Mouse (Mus musculus): ENCODE data around the gene Itsn1.

Itsn1 gene

GRCm38 (mm10) chr16:91804831-91805230, 75.8 kb downstream of the Itsn1 start:
- in situ Hi-C loops (cut with MboI, MseI), result no loop called here

GRCm38 (mm10) chr16:91810235-91810634, 81.2 kb downstream of the Itsn1 start:
- in situ Hi-C loops (cut with MboI, MseI), result no loop called here

DNA sequence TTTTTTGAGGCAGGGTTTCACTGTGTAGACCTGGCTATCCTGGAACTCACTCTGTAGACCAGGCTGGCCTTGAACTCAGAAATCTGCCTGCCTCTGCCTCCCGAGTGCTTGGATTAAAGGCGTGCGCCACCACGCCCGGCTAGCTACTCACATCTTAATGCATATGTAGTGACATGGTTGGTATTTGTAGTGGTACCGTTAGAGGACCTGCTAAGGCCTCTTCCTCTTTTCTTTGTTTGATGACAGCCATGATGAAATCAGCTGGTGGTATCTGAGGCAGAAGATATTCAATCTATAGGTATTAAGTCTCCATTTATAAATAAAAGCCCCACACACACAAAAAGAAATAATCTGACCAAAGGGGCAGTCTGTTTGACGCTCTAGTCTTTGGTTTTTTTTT, 82.3 kb downstream of the Itsn1 start:
- in situ Hi-C loops (cut with MboI, MseI), result no loop called here

- in situ Hi-C loops (cut with MboI, MseI), result no loop called here
These were observed 82.8 kb downstream of the Itsn1 start for GRCm38 (mm10) chr16:91811876-91812275.

DNA sequence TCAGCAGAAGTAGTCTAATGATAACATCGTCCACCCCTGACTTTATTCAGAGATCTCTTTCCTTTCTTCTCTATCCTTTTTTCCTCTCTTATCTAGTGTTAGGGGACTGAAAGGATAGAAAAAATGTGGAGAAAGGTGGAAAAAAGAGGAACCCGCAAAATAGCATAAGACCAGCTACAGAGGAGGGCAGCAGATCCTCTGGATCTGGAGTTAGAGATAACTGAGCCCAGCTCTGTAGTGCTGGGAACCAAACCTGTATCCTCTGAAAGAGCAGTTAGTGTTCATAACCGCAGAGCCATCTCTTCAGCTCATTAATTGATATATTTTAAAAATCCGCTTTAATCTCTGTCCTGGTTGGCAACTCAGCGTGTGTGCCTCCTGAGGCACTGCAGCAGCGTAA, 84.5 kb downstream of the Itsn1 start:
- in situ Hi-C loops (cut with MboI, MseI), result no loop called here

DNA sequence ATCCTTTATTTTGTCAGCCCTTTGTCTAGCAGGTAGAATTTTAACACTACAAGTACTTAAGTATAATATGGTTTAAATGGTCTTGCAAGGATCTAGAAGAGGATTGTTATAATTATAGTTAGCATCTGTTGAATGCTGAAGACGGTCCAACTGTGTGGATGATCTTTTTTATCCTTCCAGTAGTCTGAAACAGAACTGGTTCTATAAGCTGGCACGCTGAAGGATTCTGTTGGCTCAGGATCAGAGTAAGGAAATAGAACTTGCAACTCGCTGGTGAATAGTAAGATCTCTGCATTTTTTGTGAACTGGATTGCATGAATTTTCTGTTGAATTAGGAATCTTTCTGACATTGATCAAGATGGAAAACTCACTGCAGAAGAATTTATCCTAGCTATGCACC, 86.0 kb downstream of the Itsn1 start:
- in situ Hi-C loops (cut with MboI, MseI), result no loop called here

- in situ Hi-C loops (cut with MboI, MseI), result no loop called here
These were observed 91.2 kb downstream of the Itsn1 start for GRCm38 (mm10) chr16:91820299-91820698.

GRCm38 (mm10) chr16:91822325-91822724, 93.2 kb downstream of the Itsn1 start:
- in situ Hi-C loops (cut with MboI, MseI), result no loop called here

DNA sequence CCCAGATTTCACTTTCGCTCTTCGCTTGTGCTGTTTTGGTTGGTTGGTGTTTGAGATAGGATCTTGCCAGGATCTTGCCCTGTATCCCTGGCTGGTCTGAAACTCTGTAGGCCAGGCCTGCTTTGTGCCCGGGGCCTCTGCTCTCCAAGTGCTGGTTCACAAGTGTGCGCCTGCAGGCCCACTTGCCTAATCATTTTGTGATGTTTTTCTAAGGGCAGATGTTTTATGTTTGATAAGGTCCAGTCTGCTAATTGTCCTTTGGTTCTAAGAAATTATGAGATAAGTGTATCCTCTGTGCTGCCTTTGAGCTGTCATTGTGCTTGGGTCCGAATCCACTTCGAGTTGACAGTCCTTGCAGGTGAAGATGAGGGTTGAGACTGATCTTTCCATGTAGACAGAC, 93.7 kb downstream of the Itsn1 start:
- in situ Hi-C loops (cut with MboI, MseI), result no loop called here

DNA sequence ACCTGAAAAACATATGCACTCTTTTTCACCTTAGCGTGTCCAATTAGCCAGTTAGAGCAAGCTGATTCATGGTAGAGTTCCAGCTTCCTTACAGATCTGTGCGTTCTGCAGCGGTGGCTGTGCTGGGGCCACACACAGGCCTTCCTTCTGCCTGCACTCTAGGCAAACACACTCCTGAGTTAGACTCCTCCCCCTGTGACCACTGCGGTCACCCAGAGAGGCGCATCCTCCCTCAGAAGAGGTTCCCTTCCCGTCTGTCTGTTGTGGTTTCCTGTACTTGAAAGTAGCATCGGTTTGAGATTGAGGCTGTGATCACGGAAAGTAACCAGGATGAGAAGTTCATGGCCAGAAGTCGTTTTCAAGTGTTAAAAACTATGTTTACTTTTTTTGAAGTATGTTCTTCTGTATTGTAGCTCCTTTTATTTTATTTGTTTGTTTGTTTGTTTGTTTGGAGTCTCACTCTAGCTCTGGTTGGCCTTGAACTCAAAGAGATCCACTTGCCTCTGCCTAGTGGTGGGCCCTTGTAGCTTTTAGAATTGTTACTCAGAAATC, 96.8 kb downstream of the Itsn1 start:
- in situ Hi-C loops (cut with MboI, MseI), result no loop called here

GRCm38 (mm10) chr16:91826893-91827292, 97.8 kb downstream of the Itsn1 start:
- in situ Hi-C loops (cut with MboI, MseI), result no loop called here

DNA sequence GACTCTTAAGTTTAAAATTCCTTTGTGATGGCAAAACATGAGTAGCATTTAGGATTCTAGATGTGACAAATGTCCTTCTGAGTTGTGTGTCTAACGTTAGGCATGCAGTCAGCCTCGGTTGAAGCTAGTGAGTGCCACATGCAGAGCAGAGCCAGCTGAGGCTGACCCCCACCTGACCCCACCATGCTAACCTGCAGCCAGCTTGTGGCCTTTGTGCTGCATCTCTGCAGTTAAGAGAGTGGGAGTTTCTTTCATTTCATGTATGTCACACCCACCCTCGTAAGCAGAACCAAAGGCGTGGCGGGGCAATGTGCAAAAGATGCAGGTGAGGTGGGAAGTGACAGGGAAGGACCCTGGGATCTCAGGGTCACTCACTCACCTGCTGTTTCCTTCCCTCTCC, 98.4 kb downstream of the Itsn1 start:
- in situ Hi-C loops (cut with MboI, MseI), result no loop called here

DNA sequence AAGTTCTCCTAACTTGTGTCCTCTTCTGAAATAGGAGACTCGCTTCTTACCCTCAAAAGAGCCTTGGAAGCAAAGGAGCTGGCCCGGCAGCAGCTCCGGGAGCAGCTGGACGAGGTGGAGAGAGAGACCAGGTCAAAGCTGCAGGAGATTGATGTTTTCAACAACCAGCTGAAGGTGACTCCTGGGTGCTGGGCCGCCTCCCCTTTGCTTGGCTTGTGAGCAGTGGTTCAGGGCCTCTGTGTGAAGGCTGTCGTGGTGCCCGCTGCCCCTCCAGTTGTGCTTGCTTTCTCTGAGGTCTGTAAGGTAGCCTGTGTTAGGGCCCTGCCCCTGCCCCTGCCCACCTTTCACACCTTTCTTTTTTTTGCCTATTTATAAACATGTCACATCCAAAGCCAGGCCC, 99.1 kb downstream of the Itsn1 start:
- in situ Hi-C loops (cut with MboI, MseI), result no loop called here

DNA sequence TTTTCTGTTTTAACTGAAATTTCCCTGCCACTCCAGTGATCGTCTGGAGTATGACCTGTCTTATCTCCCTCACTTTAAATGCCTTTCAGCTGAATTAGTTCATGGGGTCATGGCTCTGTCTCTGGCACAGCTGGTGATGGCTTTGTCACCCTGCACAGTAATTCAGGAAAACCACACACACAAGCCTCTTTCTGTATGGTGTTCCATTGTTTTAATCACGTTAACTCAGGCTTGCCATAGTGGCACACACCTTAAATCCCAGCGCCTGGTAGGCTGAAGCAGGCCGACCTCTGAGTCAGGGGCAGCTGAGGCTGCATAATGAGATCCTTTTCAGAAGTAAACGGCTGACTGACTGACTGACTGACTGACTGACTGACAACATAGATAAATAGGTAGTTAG, 99.5 kb downstream of the Itsn1 start:
- in situ Hi-C loops (cut with MboI, MseI), result no loop called here

GRCm38 (mm10) chr16:91829121-91829520, 100.0 kb downstream of the Itsn1 start:
- in situ Hi-C loops (cut with MboI, MseI), result no loop called here

- in situ Hi-C loops (cut with MboI, MseI), result no loop called here
These were observed 101.2 kb downstream of the Itsn1 start for GRCm38 (mm10) chr16:91830260-91830659.

GRCm38 (mm10) chr16:91833121-91833520, 104.0 kb downstream of the Itsn1 start:
- in situ Hi-C loops (cut with MboI, MseI), result no loop called here

GRCm38 (mm10) chr16:91833558-91833957, 104.5 kb downstream of the Itsn1 start:
- in situ Hi-C loops (cut with MboI, MseI), result no loop called here

DNA sequence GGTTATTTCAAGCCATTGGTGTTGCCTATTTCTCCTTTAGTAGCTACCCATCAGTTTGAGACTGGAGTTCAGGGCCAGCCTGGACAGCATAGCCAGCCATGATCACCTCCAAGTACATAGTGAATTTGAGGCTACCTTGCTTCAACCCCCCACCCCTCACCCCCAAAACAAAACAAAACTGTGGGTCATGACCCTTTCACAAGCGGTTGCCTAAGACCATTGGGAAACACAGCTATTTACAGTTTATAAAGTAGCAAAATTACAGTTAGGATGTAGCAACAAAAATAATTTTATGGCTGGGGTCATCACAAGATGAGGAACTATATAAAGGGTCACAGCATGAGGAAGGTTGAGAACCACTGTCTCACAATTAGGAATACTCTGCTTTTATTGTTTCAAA, 104.9 kb downstream of the Itsn1 start:
- in situ Hi-C loops (cut with MboI, MseI), result no loop called here

GRCm38 (mm10) chr16:91835790-91836189, 106.7 kb downstream of the Itsn1 start:
- in situ Hi-C loops (cut with MboI, MseI), result no loop called here

- in situ Hi-C loops (cut with MboI, MseI), result no loop called here
These were observed 107.8 kb downstream of the Itsn1 start for GRCm38 (mm10) chr16:91836592-91837557.

DNA sequence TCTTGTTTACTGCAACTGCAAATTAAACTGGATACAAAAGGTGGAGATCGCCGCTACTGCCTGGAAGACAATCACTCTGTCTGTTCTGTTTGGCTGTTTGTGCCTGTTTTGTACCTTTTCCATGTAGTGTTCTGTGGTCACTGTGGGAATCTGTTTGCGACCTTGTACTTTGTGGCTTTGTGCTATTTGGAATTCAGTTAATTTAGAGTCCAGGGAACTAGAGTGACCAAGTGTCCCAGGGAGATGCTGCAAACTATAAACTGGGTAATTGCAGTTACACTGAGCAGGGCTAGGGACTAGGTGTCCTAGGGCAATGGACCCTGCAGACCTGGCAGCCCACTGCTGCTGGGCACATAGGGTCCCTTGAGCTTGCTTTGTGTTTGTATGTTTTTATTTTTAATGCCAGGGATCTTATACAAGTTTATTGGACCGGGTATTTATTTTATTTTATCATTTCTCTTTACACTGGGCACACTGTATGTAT, 108.5 kb downstream of the Itsn1 start:
- in situ Hi-C loops (cut with MboI, MseI), result no loop called here

DNA sequence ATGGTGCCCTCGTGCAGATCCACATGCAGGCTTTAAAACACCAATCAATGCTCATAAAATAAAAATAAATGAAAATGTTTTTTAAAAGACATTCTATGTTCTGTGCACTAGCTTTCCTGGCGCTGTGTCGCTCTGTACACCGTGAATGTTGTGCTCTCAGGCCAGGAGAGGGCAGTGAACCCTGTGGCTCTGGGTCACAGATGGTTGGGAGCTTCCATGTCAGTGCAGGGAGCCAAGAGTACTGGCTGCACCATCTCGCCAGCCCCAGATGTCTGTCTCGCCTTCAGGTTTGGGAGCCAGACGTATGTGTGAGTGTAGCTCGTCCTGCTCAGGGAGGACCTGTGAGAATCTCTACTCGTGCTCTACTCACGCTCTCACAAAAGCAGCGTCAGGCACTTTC, 109.7 kb downstream of the Itsn1 start:
- in situ Hi-C loops (cut with MboI, MseI), result no loop called here
